Mouse (Mus musculus): ENCODE results near the gene Orai1.
"Not testable (repeated sequence)": the region's sequence is repeated elsewhere in the genome, so short reads cannot be mapped to it uniquely, and the experiment has no call there.

Orai1 gene

GRCm38 (mm10) chr5:123014753-123015701, at the start of gene Orai1:
TSS of gene Orai1 (plus strand) at chr5:123015074.
- peak; percentile 98 for DNase-seq

GRCm38 (mm10) chr5:122965427-122965826, 49.4 kb upstream of the Orai1 start:
- peak; percentile 44 for DNase-seq

- DNase-seq = peak; percentile 72
Observed at GRCm38 (mm10) chr5:122968322-122968721, 46.6 kb upstream of the Orai1 start.

GRCm38 (mm10) chr5:122970056-122970455, 44.8 kb upstream of the Orai1 start:
- DNase-seq = no peak

GRCm38 (mm10) chr5:122971438-122971837, 43.4 kb upstream of the Orai1 start:
- no peak for DNase-seq

- DNase-seq = no peak
Observed at GRCm38 (mm10) chr5:122972116-122972515, 42.8 kb upstream of the Orai1 start.

GRCm38 (mm10) chr5:122974701-122975100, 40.2 kb upstream of the Orai1 start:
- not testable (repeated sequence) for DNase-seq

GRCm38 (mm10) chr5:122978970-122979369, 35.9 kb upstream of the Orai1 start:
- DNase-seq = no peak

GRCm38 (mm10) chr5:122984483-122984882, 30.4 kb upstream of the Orai1 start:
- DNase-seq = no peak

GRCm38 (mm10) chr5:122985276-122985675, 29.6 kb upstream of the Orai1 start:
- DNase-seq = no peak

GRCm38 (mm10) chr5:122986091-122986493, 28.8 kb upstream of the Orai1 start:
- no peak for DNase-seq

- no peak for DNase-seq
Observed at GRCm38 (mm10) chr5:122987211-122988020, 27.5 kb upstream of the Orai1 start.

- peak; percentile 25 for DNase-seq
Observed at GRCm38 (mm10) chr5:122988021-122988751, 26.7 kb upstream of the Orai1 start.

- peak; percentile 39 for DNase-seq
Observed at GRCm38 (mm10) chr5:122989001-122989525, 25.8 kb upstream of the Orai1 start.

GRCm38 (mm10) chr5:122989551-122990330, 25.1 kb upstream of the Orai1 start, which contains the start of gene Kdm2b:
TSS of gene Kdm2b (minus strand) at chr5:122989823.
- peak; percentile 24 for DNase-seq

GRCm38 (mm10) chr5:122990411-122991160, 24.3 kb upstream of the Orai1 start:
- DNase-seq = no peak

- DNase-seq = no peak
Observed at GRCm38 (mm10) chr5:122991350-122992004, 23.4 kb upstream of the Orai1 start.

- no peak for DNase-seq
Observed at GRCm38 (mm10) chr5:122993811-122994210, 21.1 kb upstream of the Orai1 start.

- peak; percentile 93 for DNase-seq
Observed at GRCm38 (mm10) chr5:122994303-122994846, 20.5 kb upstream of the Orai1 start.

GRCm38 (mm10) chr5:122994910-122995309, 20.0 kb upstream of the Orai1 start:
- no peak for DNase-seq
